Mouse (Mus musculus): ENCODE data around the gene Psmb8. TPM values are rescaled to one million over a fixed set of nuclear protein-coding genes. Genes with fewer than 3 reads are reported as not detected.

Gene Psmb8
- total RNA-seq, 4 experiments from 2014 or later: 2.1 to 4.3 (median 3.4) TPM

DNA sequence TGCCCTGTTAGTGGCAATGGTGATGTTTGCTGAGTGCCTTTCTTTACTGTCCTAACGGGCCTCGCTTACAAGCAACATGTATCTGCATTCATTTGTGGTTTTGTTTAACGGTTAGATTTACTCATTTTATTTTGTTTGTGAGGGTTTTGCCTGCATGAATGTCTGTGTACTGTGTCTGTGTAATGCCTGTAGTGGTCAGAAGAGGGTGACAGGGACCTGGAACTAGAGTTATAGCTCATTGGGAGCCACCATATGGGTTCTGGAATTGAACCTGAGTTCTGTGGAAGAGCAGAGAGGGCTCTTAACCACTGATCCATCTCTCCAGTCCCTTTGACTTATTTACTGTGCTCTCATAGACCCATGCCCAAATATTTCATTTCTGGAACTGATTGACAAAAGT lies 49.5 kb downstream of the Psmb8 start:
- DNase-seq (ENCODE audit: low spot score in 2 of 2): no peak

DNA sequence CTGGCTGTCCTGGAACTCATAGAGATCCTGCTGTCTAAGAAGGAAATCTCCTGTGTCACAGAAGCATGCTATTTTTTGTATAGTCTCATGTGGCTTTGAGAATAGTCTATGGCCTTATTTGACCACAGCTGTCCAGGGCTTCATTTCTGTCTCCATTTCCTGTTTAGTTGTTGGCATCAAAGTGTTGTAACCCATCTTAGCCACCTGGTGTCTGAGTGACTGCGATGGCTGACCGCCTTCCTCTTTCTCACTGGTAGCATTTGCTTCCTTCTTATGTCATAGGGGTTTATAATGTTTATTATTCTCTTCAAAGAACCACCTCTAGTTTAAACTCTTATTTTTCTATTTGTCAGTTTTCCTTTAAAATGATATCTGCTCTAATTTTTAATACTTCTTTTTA lies 51.2 kb downstream of the Psmb8 start:
- no peak for DNase-seq (ENCODE audit: low spot score in 2 of 2)

DNA sequence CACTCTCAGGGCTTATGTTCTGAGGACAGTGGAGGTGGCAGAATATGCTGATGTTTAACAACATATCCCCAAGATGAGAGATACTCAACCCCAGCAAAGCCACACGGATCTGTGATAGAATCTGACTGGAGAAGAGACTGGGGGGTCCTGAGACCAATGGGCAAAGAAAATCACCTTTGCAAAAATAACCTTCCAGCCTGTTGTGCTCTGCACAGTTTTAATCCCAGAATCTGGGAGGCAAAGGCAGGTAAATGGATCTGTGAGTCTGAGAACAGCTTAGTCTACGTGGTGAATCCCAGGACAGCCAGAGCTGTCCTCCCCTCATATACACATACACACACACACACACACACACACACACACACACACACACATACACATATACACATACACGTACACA lies 51.8 kb downstream of the Psmb8 start:
- no peak for DNase-seq (ENCODE audit: low spot score in 2 of 2)

DNA sequence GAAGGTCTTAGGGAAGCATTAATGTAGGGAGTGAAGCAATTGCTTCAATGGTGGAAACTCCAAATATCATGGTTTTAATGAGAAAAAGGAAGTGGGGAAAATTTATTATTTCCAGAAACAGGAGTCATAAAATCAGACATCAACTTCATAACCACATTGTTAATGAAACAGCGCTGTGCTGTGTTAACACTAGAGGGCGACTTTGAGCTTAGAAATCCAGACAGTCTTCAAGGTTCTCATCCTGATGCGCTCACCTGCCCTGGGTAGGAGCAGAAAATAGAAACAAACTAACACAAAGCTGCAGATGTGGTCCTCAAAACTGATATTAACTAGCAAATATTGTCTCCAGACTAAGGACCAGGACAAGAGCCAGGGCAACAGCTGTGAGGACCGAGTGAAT lies 52.4 kb downstream of the Psmb8 start:
- no peak for DNase-seq (ENCODE audit: low spot score in 2 of 2)

Other genes with a start within 250 kb of the Psmb8 start
- gene B3galt4, start 246.2 kb upstream of the Psmb8 start, total RNA-seq (2022): 1 to 10 TPM; 1.4 to 1.8 (median 1.5) TPM
- gene Vps52, start 241.9 kb upstream of the Psmb8 start, total RNA-seq (2022): 10 to 100 TPM; 32.0 to 34.6 (median 32.5) TPM
- 100 to 1,000 TPM; 380 to 500 (median 432) TPM for gene Rps18, start 241.7 kb upstream of the Psmb8 start, total RNA-seq (2022)
- gene H2-K1, start 197.4 kb upstream of the Psmb8 start, total RNA-seq (2022): 10 to 100 TPM; 34.2 to 57.8 (median 46.1) TPM
- 10 to 100 TPM in 3 of 4 experiments, 1 to 10 TPM in 1; 9.8 to 15.6 (median 11.7) TPM for gene Ring1, start 173.0 kb upstream of the Psmb8 start, total RNA-seq (2022)
- 10 to 100 TPM; 83.6 to 90.2 (median 84.9) TPM for gene H2-Ke6, start 169.7 kb upstream of the Psmb8 start, total RNA-seq (2022)
- gene Slc39a7, start 166.0 kb upstream of the Psmb8 start, total RNA-seq (2022): 10 to 100 TPM; 44.2 to 63.5 (median 49.3) TPM
- 10 to 100 TPM; 36.8 to 39.3 (median 38.8) TPM for gene Rxrb, start 165.9 kb upstream of the Psmb8 start, total RNA-seq (2022)
- gene Col11a2, start 158.3 kb upstream of the Psmb8 start, total RNA-seq (2022): 1 to 10 TPM; 2.5 to 4.8 (median 3.9) TPM
- gene H2-Oa, start 105.4 kb upstream of the Psmb8 start, total RNA-seq (2022): not detected
- gene H2-DMa, start 78.2 kb upstream of the Psmb8 start, total RNA-seq (2022): 1 to 10 TPM; 3.0 to 4.6 (median 4.0) TPM
- 10 to 100 TPM; 67.9 to 73.8 (median 69.8) TPM for gene Brd2, start 75.1 kb upstream of the Psmb8 start, total RNA-seq (2022)
- gene H2-DMb2, start 54.4 kb upstream of the Psmb8 start, total RNA-seq (2022): under 1 TPM in 2 of 4 experiments, not detected in 2; 0.40 to 0.61 TPM
- gene H2-DMb1, start 44.6 kb upstream of the Psmb8 start, total RNA-seq (2022): under 1 TPM in 2 of 4 experiments, not detected in 2; 0.19 to 0.81 TPM
- 1 to 10 TPM in 3 of 4 experiments, under 1 TPM in 1; 0.82 to 1.3 (median 1.2) TPM for gene Tap1, start 10.2 kb upstream of the Psmb8 start, total RNA-seq (2022)
- gene Psmb9, start 10.0 kb upstream of the Psmb8 start, total RNA-seq (2022): 1 to 10 TPM; 1.4 to 2.1 (median 1.7) TPM
- gene Tap2, start 5.8 kb downstream of the Psmb8 start, total RNA-seq (2022): 1 to 10 TPM; 5.1 to 7.6 (median 6.7) TPM
- gene H2-Ob, start 41.2 kb downstream of the Psmb8 start, total RNA-seq (2022): under 1 TPM in 1 of 4 experiments, not detected in 3; 0.10 TPM
- gene H2-Ab1, start 60.0 kb downstream of the Psmb8 start, total RNA-seq (2022): 1 to 10 TPM; 2.3 to 4.7 (median 3.9) TPM
- 1 to 10 TPM; 3.1 to 4.1 (median 3.5) TPM for gene H2-Aa, start 90.1 kb downstream of the Psmb8 start, total RNA-seq (2022)
- 1 to 10 TPM; 2.6 to 6.3 (median 3.7) TPM for gene H2-Eb1, start 108.1 kb downstream of the Psmb8 start, total RNA-seq (2022)
- gene H2-Eb2, start 127.9 kb downstream of the Psmb8 start, total RNA-seq (2022): not detected
- under 1 TPM in 2 of 4 experiments, not detected in 2; 0.35 to 0.47 TPM for gene Btnl2, start 157.1 kb downstream of the Psmb8 start, total RNA-seq (2022)
- gene Btnl1, start 179.4 kb downstream of the Psmb8 start, total RNA-seq (2022): not detected
- not detected for gene BC051142, start 201.1 kb downstream of the Psmb8 start, total RNA-seq (2022)